Mouse (Mus musculus) liver, embryonic 15.5 days (tissue): ENCODE measurements around the gene Asap2. TPM values are rescaled to one million over a fixed set of nuclear protein-coding genes. Genes with fewer than 3 reads are reported as not detected.

Source experiments
- ATAC-seq: fragments of 200-750 bp; cut with Nextera tagmentation; 2 replicates; pipeline ENCODE4 v1.8.0; 2017; ENCODE audit warnings: moderate number of reproducible peaks, mild to moderate bottlenecking, moderate library complexity; ENCODE audit not compliant: insufficient read depth
- H3K27ac ChIP-seq: fragments of 300-500 bp; sonication (generic); replicated peaks from 2 replicates; pipeline ENCODE4 v1.5.1; 2015; ENCODE audit warnings: mild to moderate bottlenecking, inconsistent platforms
- H3K27me3 ChIP-seq: fragments of 300-500 bp; sonication (generic); 2 replicates; pipeline ENCODE4 v1.6.1; 2015; ENCODE audit warnings: mild to moderate bottlenecking, inconsistent platforms
- H3K36me3 ChIP-seq: fragments of 300-500 bp; sonication (generic); replicated peaks from 2 replicates; pipeline ENCODE4 v1.6.1; 2015; ENCODE audit warnings: moderate library complexity, mild to moderate bottlenecking, inconsistent platforms
- H3K4me1 ChIP-seq: fragments of 300-500 bp; sonication (generic); replicated peaks from 2 replicates; pipeline ENCODE4 v1.6.1; 2015; ENCODE audit warnings: inconsistent platforms
- H3K4me2 ChIP-seq: fragments of 300-500 bp; sonication (generic); 2 replicates; pipeline ENCODE4 v1.6.1; 2015; ENCODE audit warnings: moderate library complexity, mild to moderate bottlenecking, inconsistent platforms
- H3K4me3 ChIP-seq: fragments of 300-500 bp; sonication (generic); replicated peaks from 2 replicates; pipeline ENCODE4 v1.5.1; 2015; ENCODE audit warnings: mild to moderate bottlenecking, inconsistent platforms
- H3K9ac ChIP-seq: fragments of 300-500 bp; sonication (generic); 2 replicates; pipeline ENCODE4 v1.6.1; 2015; ENCODE audit warnings: moderate library complexity, mild to moderate bottlenecking, inconsistent platforms
- H3K9me3 ChIP-seq: fragments of 300-500 bp; sonication (generic); replicated peaks from 2 replicates; pipeline ENCODE4 v1.6.1; 2016; ENCODE audit warnings: inconsistent platforms
- WGBS: fragments of 180-500 bp; shearing (Covaris S2); methylation state at CpG from one replicate; pipeline ENCODE4 v1.1.7; 2015; ENCODE audit warnings: mixed read lengths; ENCODE audit not compliant: insufficient replicate concordance; 5-methylcytosine and 5-hydroxymethylcytosine counted together
- polyA plus RNA-seq: library from polyadenylated mRNA; unstranded; fragments of >200 nt; fragmentation: Nextera tagmentation; extraction: Ambion mirVana; gene quantifications from 2 replicates; pipeline ENCODE4 v1.2.1, GENCODE M21; 2015

The Asap2 gene
- polyA plus RNA-seq, 1 experiment from 2014 or later = 0.97 TPM

- WGBS = 56% methylated on average over 3 of the region's 3 CpGs
- H3K4me2 ChIP-seq = no peak overlapping the region
- peaks cover 22% of the 10 kb centered on the region for H3K4me1 ChIP-seq
- H3K4me3 ChIP-seq = no peak overlapping the region
- H3K9me3 ChIP-seq = no peaks in the 10 kb centered on the region
- H3K9ac ChIP-seq = no peak overlapping the region
- H3K27me3 ChIP-seq = no peaks in the 10 kb centered on the region
- H3K36me3 ChIP-seq = no peaks in the 10 kb centered on the region
- no peak overlapping the region for H3K27ac ChIP-seq
- peak; percentile 13; the same call in 1 of the 2 replicates for ATAC-seq
Measured at GRCm38 (mm10) chr12:21195497-21195896, 205.2 kb downstream of the Asap2 start.

- Histone ChIP-seq H3K9ac (no peak overlapping the region), H3K36me3 (no peaks in the 10 kb centered on the region), H3K9me3 (no peaks in the 10 kb centered on the region), H3K4me2 (no peak overlapping the region), H3K27ac (no peak overlapping the region), H3K4me1 (peaks cover 20% of the 10 kb centered on the region), H3K27me3 (no peaks in the 10 kb centered on the region), H3K4me3 (no peak overlapping the region)
- 65% methylated on average over 4 of the region's 4 CpGs for WGBS
- ATAC-seq = no peak
Measured at GRCm38 (mm10) chr12:21196420-21196819, 206.2 kb downstream of the Asap2 start.

DNA sequence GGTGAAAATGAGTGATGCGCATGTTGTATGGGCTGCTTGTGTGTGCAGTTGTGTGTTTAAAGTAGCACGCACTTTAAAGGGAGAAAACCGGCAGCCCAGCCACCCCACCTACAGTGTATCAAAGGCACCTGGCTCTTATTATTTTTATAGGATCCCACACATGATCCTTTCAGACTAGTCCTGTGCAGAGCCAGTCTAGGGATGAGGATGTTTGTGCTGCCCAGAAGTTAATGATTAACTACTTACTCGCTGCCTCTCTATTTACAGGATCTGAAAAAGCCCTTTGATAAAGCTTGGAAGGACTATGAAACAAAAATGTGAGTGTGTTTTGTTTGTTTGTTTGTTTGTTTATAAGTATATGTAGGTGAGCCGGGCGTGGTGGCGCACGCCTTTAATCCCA lies 210.4 kb downstream of the Asap2 start:
- H3K27me3 ChIP-seq = no peaks in the 10 kb centered on the region
- no peaks in the 10 kb centered on the region for H3K9me3 ChIP-seq
- ATAC-seq = no peak
- no peaks in the 10 kb centered on the region for H3K36me3 ChIP-seq
- H3K9ac ChIP-seq = no peak overlapping the region
- H3K27ac ChIP-seq = peak overlapping the region; percentile 59; the same call in 1 of the 2 replicates
- H3K4me1 ChIP-seq = peaks cover 20% of the 10 kb centered on the region
- H3K4me3 ChIP-seq = no peak overlapping the region
- H3K4me2 ChIP-seq = no peak overlapping the region
- 76% methylated on average over 8 of the region's 8 CpGs for WGBS

DNA sequence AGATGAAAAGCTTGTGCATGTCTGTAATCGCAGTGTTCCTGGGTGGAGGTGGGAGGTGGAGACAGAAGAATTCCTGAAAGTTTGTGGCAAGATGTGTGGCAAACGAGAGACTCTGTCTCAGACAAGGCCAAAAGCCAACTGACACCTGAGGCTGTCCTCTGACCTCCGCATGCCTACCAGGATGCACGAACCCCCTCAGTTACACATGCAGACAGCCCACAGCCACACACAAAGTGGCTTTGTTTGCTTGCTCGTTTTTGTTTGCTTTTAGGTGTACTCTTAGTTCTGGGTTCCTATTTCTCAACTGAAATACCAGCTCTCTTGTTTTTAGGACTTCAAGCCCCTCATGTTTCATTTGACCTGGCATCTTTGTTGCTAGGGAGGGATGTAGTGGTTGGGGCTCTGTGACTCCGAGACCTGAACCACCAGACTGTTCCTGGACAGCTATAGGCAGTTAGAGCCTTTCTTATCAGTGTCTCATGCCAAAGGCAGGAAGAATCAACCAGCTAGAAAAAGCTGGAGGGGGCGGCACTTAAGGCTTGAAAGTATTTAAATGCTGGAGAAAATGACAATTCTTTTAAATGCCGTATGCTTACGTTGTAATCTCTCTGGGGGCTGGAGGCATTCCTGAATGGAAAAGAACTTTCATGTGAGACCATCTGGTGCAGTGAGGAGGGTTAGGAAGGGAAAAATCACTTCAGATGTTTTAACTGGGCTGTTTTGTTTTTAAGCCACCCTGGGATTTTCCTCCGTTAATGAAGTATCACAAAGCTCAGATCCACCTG lies 211.4 kb downstream of the Asap2 start:
- ATAC-seq = 0 out of 2 replicates have a peak, but pooled peaks have one; percentile 49
- Histone ChIP-seq H3K4me1 (peaks cover 30% of the 10 kb centered on the region), H3K27me3 (no peaks in the 10 kb centered on the region), H3K9ac (no peak overlapping the region), H3K4me3 (no peak overlapping the region), H3K27ac (peak overlapping the region; percentile 59), H3K36me3 (no peaks in the 10 kb centered on the region), H3K4me2 (no peak overlapping the region), H3K9me3 (no peaks in the 10 kb centered on the region)
- whole genome bisulfite sequencing = 45% methylated on average over 10 of the region's 10 CpGs

GRCm38 (mm10) chr12:21204701-21205312 lies 214.5 kb downstream of the Asap2 start:
- 37% methylated on average over 11 of the region's 11 CpGs for WGBS
- Histone ChIP-seq H3K4me1 (peaks cover 38% of the 10 kb centered on the region), H3K9me3 (no peaks in the 10 kb centered on the region), H3K27ac (no peak overlapping the region), H3K4me3 (no peak overlapping the region), H3K36me3 (no peaks in the 10 kb centered on the region), H3K4me2 (no peak overlapping the region), H3K9ac (no peak overlapping the region), H3K27me3 (no peaks in the 10 kb centered on the region)
- no peak for ATAC-seq

- H3K4me1 ChIP-seq = peaks cover 38% of the 10 kb centered on the region
- H3K27ac ChIP-seq = no peak overlapping the region
- 32% methylated on average over 4 of the region's 4 CpGs for WGBS
- no peaks in the 10 kb centered on the region for H3K27me3 ChIP-seq
- peak; percentile 34; the same call in 1 of the 2 replicates for ATAC-seq
- no peak overlapping the region for H3K9ac ChIP-seq
- H3K4me3 ChIP-seq = no peak overlapping the region
- H3K4me2 ChIP-seq = no peak overlapping the region
- H3K9me3 ChIP-seq = no peaks in the 10 kb centered on the region
- no peaks in the 10 kb centered on the region for H3K36me3 ChIP-seq
Measured at GRCm38 (mm10) chr12:21205799-21206198, 215.5 kb downstream of the Asap2 start.

GRCm38 (mm10) chr12:21207422-21207821 lies 217.2 kb downstream of the Asap2 start:
- Histone ChIP-seq H3K36me3 (no peaks in the 10 kb centered on the region), H3K4me3 (no peak overlapping the region), H3K4me1 (peaks cover 35% of the 10 kb centered on the region), H3K9me3 (no peaks in the 10 kb centered on the region), H3K9ac (no peak overlapping the region), H3K27me3 (no peaks in the 10 kb centered on the region), H3K4me2 (no peak overlapping the region), H3K27ac (no peak overlapping the region)
- no peak for ATAC-seq
- WGBS = 58% methylated on average over 5 of the region's 5 CpGs

- no peak overlapping the region for H3K27ac ChIP-seq
- no peaks in the 10 kb centered on the region for H3K27me3 ChIP-seq
- H3K9me3 ChIP-seq = no peaks in the 10 kb centered on the region
- H3K4me1 ChIP-seq = peaks cover 35% of the 10 kb centered on the region
- no peak for ATAC-seq
- no peak overlapping the region for H3K4me2 ChIP-seq
- WGBS = 48% methylated on average over 11 of the region's 11 CpGs
- no peak overlapping the region for H3K9ac ChIP-seq
- no peaks in the 10 kb centered on the region for H3K36me3 ChIP-seq
- H3K4me3 ChIP-seq = no peak overlapping the region
Measured at GRCm38 (mm10) chr12:21208172-21208795, 218.0 kb downstream of the Asap2 start.

DNA sequence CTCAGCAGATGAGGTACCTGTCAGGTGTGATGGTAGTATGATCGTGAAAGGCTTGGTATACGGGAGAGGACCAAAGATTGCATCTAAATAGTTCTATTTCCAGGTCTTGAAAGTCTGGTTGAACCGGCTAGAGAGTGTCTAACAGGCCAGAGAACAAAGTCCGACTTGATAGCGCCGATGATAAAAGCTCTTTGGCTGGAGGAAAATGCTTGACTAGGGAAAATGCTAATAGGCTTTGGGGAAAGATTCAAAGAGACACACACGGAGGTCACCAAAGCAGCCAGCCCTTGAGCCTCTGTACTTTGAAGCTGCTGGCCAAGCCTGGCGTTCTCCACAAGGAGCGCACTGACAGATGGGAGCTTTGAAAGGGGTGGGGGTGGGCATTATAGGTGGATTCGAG lies 219.0 kb downstream of the Asap2 start:
- H3K4me1 ChIP-seq = peaks cover 30% of the 10 kb centered on the region
- H3K4me2 ChIP-seq = no peak overlapping the region
- H3K27me3 ChIP-seq = no peaks in the 10 kb centered on the region
- no peak overlapping the region for H3K4me3 ChIP-seq
- no peak overlapping the region for H3K9ac ChIP-seq
- no peaks in the 10 kb centered on the region for H3K36me3 ChIP-seq
- 62% methylated on average over 10 of the region's 10 CpGs for WGBS
- no peaks in the 10 kb centered on the region for H3K9me3 ChIP-seq
- no peak for ATAC-seq
- H3K27ac ChIP-seq = no peak overlapping the region

- no peaks in the 10 kb centered on the region for H3K9me3 ChIP-seq
- ATAC-seq = no peak
- H3K4me2 ChIP-seq = no peak overlapping the region
- H3K9ac ChIP-seq = no peak overlapping the region
- peaks cover 8% of the 10 kb centered on the region for H3K4me1 ChIP-seq
- no peaks in the 10 kb centered on the region for H3K27me3 ChIP-seq
- WGBS = 79% methylated on average over 17 of the region's 17 CpGs
- H3K36me3 ChIP-seq = 0 out of 2 replicates have a peak, but pooled peaks cover 3% of the 10 kb centered on the region
- H3K4me3 ChIP-seq = no peak overlapping the region
- no peak overlapping the region for H3K27ac ChIP-seq
Measured at GRCm38 (mm10) chr12:21212876-21213275, 222.6 kb downstream of the Asap2 start.

DNA sequence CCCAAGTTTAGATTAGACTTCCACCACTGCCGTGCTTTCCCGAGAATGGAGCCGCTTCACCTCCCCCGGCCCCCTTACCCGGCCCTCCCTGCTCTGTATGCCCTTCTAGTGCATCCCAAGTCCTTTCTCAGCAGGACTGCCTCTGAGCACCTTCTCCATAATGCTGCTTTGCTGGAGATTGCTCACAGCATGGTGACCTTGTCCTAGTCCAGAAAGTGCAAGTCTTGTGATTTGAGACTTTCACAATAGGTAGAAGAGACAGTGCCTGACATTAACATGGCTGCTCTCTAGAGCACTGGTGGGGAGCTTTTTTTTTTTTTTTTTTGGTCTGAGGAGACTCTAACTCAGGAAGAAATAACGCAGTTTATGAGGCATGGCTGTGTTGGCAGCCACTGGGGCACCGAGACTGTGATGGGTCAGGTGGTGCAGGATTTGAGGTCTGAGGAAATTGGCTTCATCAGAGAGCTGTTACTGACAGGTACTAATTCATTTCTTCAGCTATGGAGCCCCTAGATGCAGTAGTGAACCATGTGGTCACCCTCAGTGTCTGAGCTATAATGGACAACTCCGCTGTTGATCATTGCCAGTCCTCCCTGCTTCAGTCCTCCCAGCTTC lies 224.4 kb downstream of the Asap2 start:
- no peak for ATAC-seq
- Histone ChIP-seq H3K4me3 (no peak overlapping the region), H3K27ac (no peak overlapping the region), H3K36me3 (0 out of 2 replicates have a peak, but pooled peaks cover 3% of the 10 kb centered on the region), H3K4me1 (peaks cover 9% of the 10 kb centered on the region), H3K9ac (no peak overlapping the region), H3K4me2 (no peak overlapping the region), H3K27me3 (no peaks in the 10 kb centered on the region), H3K9me3 (no peaks in the 10 kb centered on the region)
- WGBS = 73% methylated on average over 8 of the region's 8 CpGs
